Mouse (Mus musculus): ENCODE results near the gene Gnptab. TPM values are rescaled to one million over a fixed set of nuclear protein-coding genes. Genes with fewer than 3 reads are reported as not detected.

Gene Gnptab
- polyA plus RNA-seq, 1 experiment from 2014 or later = 8.3 TPM

Other genes with a start within 250 kb of the Gnptab start
- 15.3 and 17.3 TPM in 2 replicates for gene Parpbp, start 232.2 kb upstream of the Gnptab start, polyA plus RNA-seq (2016; fragmentation: Nextera tagmentation; extraction: Ambion mirVana)
- 116 and 118 TPM in 2 replicates for gene Nup37, start 232.1 kb upstream of the Gnptab start, polyA plus RNA-seq (2016; fragmentation: Nextera tagmentation; extraction: Ambion mirVana)
- 46.7 TPM in 2 replicates for gene Washc3, start 178.0 kb upstream of the Gnptab start, polyA plus RNA-seq (2016; fragmentation: Nextera tagmentation; extraction: Ambion mirVana)
- gene Dram1, start 52 bp upstream of the Gnptab start, polyA plus RNA-seq (2016; fragmentation: Nextera tagmentation; extraction: Ambion mirVana) = 0.36 and 0.38 TPM in 2 replicates
- 0.19 TPM in 1 of 2 replicates, not detected in the other for gene Sycp3, start 80.4 kb downstream of the Gnptab start, polyA plus RNA-seq (2016; fragmentation: Nextera tagmentation; extraction: Ambion mirVana)
- gene Chpt1, start 124.9 kb downstream of the Gnptab start, polyA plus RNA-seq (2016; fragmentation: Nextera tagmentation; extraction: Ambion mirVana) = 9.0 and 9.4 TPM in 2 replicates
- gene Mybpc1, start 226.0 kb downstream of the Gnptab start, polyA plus RNA-seq (2016; fragmentation: Nextera tagmentation; extraction: Ambion mirVana) = 0.14 and 0.17 TPM in 2 replicates